Mouse (Mus musculus): ENCODE measurements around the gene Ddx60.

Ddx60 gene

DNA sequence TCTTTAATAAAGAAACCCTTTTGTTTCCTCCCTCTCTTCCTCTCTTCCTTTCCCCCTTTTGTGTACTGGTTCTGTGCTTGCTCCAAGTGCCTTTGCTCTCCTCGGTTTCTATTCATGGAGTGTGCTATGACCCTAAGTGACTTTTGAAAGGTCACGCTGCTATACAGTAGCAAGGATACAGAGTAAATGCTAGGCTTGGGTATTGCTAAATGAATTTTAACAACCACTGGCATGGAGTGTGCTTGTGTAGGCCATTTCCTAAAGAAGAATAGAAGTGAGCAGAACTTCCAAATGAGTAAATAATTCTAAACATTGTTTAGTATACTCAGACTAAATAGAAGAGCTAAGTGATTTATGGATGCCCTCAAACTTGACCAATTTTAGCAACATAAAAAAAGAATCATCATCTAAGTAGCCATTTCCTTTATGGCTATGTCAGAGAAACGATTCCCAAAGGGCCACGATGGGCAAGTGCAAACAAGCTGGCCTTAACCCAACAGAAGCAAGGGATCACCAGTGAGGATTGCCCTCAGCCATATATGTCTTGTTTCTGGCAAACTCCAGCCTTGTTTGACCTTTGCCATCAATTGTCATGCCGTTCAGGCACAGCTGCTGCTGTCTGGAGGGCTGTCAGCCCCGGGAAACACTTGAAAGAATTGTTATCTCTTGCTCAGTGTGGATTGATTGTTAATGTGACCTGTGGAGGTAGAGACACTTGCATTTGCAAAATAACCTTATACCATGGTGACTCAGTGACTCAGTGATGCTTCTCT lies 58.0 kb downstream of the Ddx60 start:
- DNase-seq (ENCODE audit: low read depth, low spot score) = no peak

DNA sequence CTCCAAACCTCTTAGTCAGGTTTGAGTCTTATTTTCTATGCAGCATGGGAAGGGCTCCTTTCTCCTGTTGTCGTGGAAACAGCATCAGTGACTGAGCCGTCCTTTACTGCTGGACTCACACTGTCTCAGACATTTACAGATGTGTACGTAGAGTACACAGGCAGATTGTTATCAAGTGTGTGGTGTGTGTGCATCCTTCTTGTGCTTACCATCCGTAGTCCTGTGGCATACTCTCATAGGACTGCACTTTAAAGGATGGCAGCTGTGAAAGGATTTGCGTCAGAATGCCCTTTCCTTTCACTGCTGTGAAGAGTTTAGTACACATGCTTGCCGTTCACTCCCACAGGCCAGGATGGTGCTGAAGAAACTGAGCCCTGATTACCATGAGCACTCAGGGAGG lies 61.6 kb downstream of the Ddx60 start:
- no peak for DNase-seq (ENCODE audit: low read depth, low spot score)

DNA sequence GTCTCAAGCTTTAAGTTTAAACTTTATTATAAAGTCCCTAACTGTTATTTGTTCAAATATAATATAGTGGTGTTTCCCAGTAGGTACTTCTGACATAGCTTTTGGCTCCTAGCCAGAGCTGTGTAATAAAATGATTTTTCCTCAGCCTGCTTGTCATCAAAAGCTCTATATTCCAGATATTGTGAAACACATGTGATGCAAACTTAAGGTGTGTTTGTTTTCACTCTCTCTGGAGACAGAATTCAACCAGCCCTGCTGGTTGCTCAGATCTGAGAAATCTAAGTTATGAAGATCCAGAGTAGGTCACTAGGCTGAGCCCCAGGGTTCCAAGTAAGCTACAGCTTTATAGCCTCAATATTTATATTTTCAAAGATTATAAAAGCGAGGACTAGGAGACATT lies 64.9 kb downstream of the Ddx60 start:
- no peak for DNase-seq (ENCODE audit: low read depth, low spot score)

DNA sequence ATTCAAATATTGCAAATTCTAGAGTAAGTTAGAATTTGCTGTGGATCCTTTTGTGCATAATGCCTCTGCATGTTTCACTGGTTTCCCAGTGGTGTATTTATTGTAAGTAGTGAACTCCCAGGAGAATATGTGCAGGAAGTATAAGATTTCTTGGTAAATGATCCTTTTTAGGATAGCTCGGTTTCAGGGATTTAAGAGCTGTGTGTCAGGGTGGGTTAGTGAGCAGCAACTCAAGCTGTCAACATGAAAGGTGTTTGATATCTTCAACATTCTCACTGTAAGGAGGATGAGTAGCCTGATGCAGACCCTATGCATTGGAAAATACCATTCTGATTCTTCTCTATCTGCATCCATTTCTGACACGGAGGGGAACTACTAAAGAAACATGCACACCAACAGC lies 69.2 kb downstream of the Ddx60 start:
- no peak for DNase-seq (ENCODE audit: low read depth, low spot score)

DNA sequence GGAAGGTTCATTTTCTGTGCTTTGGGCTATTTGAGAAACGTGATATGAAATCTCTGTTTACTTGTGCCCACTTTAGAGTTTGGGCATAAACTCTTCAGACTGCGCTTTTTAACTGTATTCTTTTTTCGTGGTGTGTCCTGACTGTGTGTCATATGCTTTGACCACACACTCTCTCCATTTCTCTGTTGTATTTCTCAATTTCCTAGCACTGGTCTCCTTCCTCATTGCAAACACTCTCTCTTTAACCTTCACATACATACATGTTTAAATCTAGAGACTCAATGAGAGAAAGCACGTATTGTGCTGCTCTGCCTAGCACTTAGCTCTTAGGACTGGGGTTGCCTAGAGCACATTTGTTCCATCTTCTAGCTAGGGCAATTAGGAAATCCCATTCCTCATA lies 86.3 kb downstream of the Ddx60 start:
- no peak for DNase-seq (ENCODE audit: low read depth, low spot score)

DNA sequence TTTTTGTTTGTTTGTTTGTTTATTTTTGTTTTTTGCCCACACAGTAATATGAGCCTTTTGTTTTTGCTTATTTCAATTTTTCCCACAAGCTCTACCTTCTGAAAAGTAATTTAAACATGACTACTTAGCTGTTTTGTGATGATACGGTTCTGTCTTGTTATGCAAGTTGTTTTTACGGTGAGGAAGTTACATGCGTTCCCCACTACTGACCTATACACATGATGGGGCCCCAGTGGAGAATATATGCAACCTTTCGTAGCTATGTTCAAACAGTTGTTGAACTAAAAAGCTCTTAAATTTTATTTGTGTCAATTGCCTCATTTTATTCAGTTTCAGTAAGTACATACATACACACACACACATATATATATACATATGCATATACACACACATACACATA lies 86.7 kb downstream of the Ddx60 start:
- DNase-seq (ENCODE audit: low read depth, low spot score) = no peak

DNA sequence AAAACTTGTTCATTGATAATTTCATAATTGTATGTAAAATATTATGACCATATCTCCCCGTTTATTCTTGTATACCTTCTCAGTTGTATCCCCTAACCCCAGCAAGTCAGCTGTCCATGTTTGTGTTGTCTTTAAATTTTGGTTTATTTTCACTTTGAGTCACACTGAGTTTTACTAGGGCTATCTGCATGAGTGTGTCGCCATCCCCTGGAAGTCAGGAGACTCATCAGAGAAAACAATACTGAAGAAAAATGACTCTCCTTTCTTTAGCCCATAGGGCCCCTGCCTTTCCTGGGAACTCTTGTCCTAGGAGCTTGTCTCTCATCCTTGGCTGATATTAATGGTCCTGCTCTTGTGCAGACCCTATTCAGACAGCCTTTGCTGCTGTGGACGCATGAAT lies 106.5 kb downstream of the Ddx60 start:
- no peak for DNase-seq (ENCODE audit: low read depth, low spot score)

DNA sequence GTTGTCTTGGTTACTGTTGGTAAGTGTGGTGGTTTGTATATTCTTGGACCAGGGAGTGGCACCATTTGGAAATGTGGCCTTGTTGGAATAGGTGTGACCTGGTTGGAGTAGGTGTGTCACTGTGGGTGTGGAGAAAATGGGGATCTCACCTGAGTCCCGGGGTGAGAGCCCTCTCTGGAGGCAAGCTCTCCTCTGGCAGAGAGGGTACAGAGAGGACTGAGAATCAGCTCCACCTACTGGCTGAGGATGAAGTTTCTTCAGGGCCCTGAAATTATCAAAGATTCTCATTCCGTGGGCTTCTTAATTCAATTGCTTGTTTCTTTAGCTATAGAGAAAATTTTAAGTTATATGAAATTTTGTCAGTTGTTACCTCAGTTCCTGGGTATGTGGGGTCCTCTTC lies 118.9 kb downstream of the Ddx60 start:
- no peak for DNase-seq (ENCODE audit: low read depth, low spot score)

DNA sequence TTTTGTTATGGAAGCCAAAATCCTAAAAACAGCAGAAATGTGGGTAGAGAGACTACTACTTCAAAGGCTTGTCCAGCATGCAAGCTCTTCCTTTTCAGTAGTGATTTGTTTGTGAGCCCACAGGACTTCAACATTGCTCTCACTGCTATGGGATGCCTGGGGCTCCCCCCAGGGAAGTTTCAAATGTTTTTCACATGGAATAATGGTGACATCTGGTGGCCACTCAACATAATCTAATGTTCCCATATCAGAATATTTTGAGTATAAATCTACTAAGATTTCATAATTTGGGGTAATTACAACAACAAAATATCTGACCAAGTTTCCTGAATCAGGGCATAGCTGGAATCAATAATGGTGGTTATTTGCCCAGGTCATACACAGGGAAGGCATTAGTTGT lies 132.5 kb downstream of the Ddx60 start:
- DNase-seq (ENCODE audit: low read depth, low spot score) = no peak

DNA sequence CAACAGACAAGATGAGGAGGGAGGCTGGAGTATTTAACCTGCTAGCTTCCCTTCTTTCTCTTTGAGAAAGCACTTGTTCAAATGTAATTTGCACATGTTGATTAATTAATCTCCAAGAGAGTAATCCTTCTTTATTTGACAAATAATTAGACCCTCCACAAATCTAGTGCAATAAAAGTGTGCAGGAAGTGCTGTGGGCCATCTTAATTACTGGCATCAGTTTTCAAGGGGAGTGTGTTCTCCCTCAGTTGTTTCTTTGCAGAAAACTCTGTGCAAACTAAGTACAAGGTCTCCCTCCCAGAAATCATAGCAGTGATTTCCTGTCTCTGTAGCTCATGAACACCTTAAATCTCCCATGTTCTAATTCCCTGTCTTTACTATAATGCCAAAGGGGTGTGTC lies 140.4 kb downstream of the Ddx60 start:
- no peak for DNase-seq (ENCODE audit: low read depth, low spot score)

DNA sequence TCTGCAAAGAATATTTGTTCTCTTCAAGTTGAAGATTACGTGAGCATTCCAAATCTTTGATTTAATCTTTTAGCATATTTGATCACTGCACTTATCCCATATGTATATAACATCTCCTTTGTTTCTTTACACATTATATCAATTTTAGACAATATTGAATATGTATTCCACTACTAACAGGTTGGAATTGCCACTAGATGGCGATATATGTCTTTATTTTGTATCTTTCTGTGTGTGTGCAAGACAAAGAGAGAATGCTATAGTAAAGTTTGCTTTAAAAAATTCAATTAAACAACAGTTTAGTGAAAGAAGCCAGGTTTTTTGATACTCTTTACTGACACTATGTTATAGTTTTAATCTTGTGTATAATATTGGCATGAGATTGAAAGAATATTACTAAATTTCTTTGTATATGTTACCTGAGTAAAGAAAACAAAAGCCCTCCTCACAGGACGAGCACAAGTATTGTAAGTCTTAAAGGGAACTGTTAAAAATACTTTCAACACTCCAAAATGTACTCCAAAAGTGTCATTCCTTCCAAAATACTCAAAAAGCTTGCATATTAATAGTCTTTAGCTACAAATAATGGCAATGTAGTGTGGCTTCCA lies 152.4 kb downstream of the Ddx60 start:
- DNase-seq (ENCODE audit: low read depth, low spot score) = peak; percentile 54

DNA sequence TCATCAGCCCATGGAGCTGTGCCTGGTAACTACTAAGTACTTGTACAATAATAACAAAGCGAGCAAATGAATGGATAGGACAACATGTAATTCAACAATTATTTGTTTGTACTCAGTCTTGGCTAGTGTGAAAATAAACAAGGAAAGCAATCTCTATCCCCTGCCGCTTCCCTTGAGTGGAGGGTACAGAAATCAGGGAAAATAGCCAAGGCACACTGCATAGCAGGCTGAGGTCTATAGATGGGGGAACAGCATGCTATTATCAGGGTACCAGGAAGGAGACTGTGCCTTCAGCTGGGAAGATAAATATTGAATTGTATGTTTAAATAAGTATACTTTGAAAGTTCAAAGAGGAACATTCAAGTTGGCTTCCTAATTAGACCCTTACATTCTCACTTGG lies 153.9 kb downstream of the Ddx60 start:
- no peak for DNase-seq (ENCODE audit: low read depth, low spot score)

Data from forelimb bud, embryonic 11.5 days (tissue).